Mouse (Mus musculus): Measurements from ENCODE around the gene Sh2b1.

DNA sequence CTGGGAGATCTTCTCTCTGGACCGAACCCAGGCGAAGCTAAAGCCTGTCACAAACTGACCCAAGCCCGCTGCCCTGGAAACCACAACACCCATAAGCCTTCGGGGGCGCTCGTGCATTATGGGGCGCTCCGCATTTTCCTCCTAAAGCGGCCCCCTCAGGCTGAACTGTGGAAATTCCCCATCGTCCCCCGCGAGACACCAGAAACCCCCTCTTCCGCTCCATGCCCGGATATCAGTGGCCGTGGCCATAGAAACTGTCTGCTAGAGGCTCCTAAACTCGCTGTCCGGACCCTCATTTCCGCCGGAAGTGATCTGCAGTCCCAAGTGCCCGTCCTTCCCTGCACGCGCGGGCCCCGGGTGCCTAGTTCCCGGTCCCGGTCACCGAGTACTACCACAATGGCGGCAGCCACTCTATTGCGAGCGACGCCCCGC, 11.8 kb upstream of the Sh2b1 start, which contains the start of gene Tufm:
- TF ChIP-seq POLR2A (IDR thresholded peaks at IDR 0.05; ENCODE audit: control insufficient read depth, extremely low read depth, insufficient read depth, low read length, poor library complexity) (no peak), CTCF (IDR thresholded peaks at IDR 0.05; ENCODE audit: borderline replicate concordance, control insufficient read depth, extremely low read depth, insufficient read depth, low read length, poor library complexity) (peak; percentile 57; the same call in 1 of the 2 replicates)

Data from thymus, adult 2 months (tissue).